Mouse (Mus musculus) cerebellum, adult 2 months (tissue): Measurements from ENCODE around the gene Krt26. TPM values are rescaled to one million over a fixed set of nuclear protein-coding genes. Genes with fewer than 3 reads are reported as not detected.
A peak's percentile ranks its signal among the peaks of the same experiment; 100 is the strongest.

Experiments used
- DNase-seq, 2 experiments: peaks; one replicate each; pipeline ENCODE4 v3.0.0; 2021
- H3K27ac ChIP-seq: fragments of 200-500 bp; 2 replicates; pipeline ENCODE4 v1.5.1; 2012; ENCODE audit warnings: low read length, control low read depth, inconsistent platforms; ENCODE audit not compliant: insufficient read depth
- H3K27me3 ChIP-seq: fragments of 200-500 bp; 2 replicates; pipeline ENCODE4 v1.6.1; 2012; ENCODE audit warnings: inconsistent platforms, mild to moderate bottlenecking, low read length, moderate library complexity; ENCODE audit not compliant: control insufficient read depth, insufficient read depth
- H3K4me1 ChIP-seq: fragments of 200-500 bp; 2 replicates; pipeline ENCODE4 v1.6.1; 2011; ENCODE audit warnings: low read length; ENCODE audit not compliant: control insufficient read depth, insufficient read depth
- H3K4me3 ChIP-seq: fragments of 200-500 bp; replicated peaks from 2 replicates; pipeline ENCODE3; 2011; ENCODE audit warnings: mild to moderate bottlenecking, low read depth, low read length, control low read depth; ENCODE audit not compliant: insufficient read depth
- CTCF ChIP-seq: fragments of 200-500 bp; IDR thresholded peaks from 2 replicates; pipeline ENCODE4 v1.5.1; 2011; ENCODE audit warnings: low read depth, mild to moderate bottlenecking, control low read depth, low read length, moderate library complexity, borderline replicate concordance; ENCODE audit not compliant: insufficient read depth
- POLR2A ChIP-seq: fragments of 200-500 bp; IDR thresholded peaks from 2 replicates; pipeline ENCODE4 v1.6.1; 2011; ENCODE audit warnings: low read length, control low read depth, borderline replicate concordance; ENCODE audit not compliant: insufficient read depth
- WGBS: fragments of 180-500 bp; shearing (Covaris S2); methylation state at CpG from one replicate; pipeline ENCODE4 v1.1.7; 2018; 5-methylcytosine and 5-hydroxymethylcytosine counted together
- polyA plus RNA-seq: library from polyadenylated mRNA; depleted of rRNA; stranded (reverse); fragments of >200 nt; gene quantifications from 2 replicates; pipeline ENCODE4 v1.2.3, GENCODE M21; 2012

Krt26 gene
- polyA plus RNA-seq, 1 experiment, result 0.15 TPM

GRCm38 (mm10) chr11:99314594-99314993 lies 23.2 kb downstream of the Krt26 start:
- Histone ChIP-seq H3K4me3 (no peak overlapping the region), H3K4me1 (no peaks in the 10 kb centered on the region), H3K27me3 (no peaks in the 10 kb centered on the region), H3K27ac (no peak overlapping the region)
- 87% methylated on average over 2 of the region's 2 CpGs for WGBS
- DNase-seq, result no peak
- no peak for TF ChIP-seq POLR2A
- TF ChIP-seq CTCF, result no peak

- Histone ChIP-seq H3K27ac (no peak overlapping the region), H3K4me3 (no peak overlapping the region), H3K27me3 (no peaks in the 10 kb centered on the region), H3K4me1 (no peaks in the 10 kb centered on the region)
- no peak for DNase-seq
- TF ChIP-seq POLR2A, result no peak
- no peak for TF ChIP-seq CTCF
- 92% methylated on average over 1 of the region's 1 CpGs for WGBS
Observed at GRCm38 (mm10) chr11:99310882-99311281, 26.9 kb downstream of the Krt26 start.

- Histone ChIP-seq H3K27ac (no peak overlapping the region), H3K4me3 (no peak overlapping the region), H3K27me3 (no peaks in the 10 kb centered on the region), H3K4me1 (no peaks in the 10 kb centered on the region)
- DNase-seq, result peak; percentile 62 to 75
- 32% methylated on average over 2 of the region's 2 CpGs for WGBS
- TF ChIP-seq CTCF (peak; percentile 85), POLR2A (no peak)
Observed at GRCm38 (mm10) chr11:99307579-99307978, 30.2 kb downstream of the Krt26 start.

- Histone ChIP-seq H3K27me3 (no peaks in the 10 kb centered on the region), H3K4me1 (no peaks in the 10 kb centered on the region), H3K4me3 (no peak overlapping the region), H3K27ac (no peak overlapping the region)
- DNase-seq, result peak in 1 of 2 experiments; percentile 28
- TF ChIP-seq CTCF, result peak; percentile 54; the same call in 1 of the 2 replicates
- TF ChIP-seq POLR2A, result no peak
- WGBS, result 43% methylated on average over 5 of the region's 5 CpGs
Observed at GRCm38 (mm10) chr11:99295039-99295438, 42.7 kb downstream of the Krt26 start.

- peak; percentile 78 to 80 for DNase-seq
- TF ChIP-seq CTCF (peak; percentile 90), POLR2A (no peak)
- WGBS, result 61% methylated on average over 5 of the region's 5 CpGs
Observed at GRCm38 (mm10) chr11:99292846-99293245, 44.9 kb downstream of the Krt26 start.

DNA sequence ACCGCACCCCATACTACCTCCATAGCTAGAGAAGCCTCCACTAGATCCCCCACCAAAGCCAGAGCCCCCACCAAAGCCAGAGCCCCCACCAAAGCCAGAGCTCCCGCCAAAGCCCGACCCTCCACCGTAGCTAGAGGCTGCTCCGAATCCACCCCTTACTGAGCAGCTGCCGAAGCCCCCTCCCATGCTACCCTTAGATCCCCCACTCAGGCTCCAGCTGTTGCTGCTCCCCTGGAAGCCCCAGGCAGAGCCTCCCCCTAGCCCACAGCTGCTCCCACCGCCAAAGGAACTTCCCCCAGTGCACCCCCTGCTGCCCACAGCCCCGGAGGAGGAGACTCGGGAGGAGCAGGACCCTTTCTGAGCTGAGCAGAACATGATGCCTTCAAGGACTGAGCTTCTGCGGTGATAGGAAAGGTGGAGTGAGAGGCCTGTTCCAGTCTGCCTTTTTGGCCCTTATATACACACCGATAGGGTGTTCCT lies 52.9 kb downstream of the Krt26 start, which contains the start of gene Krt24:
Gene Krt24 (minus strand): TSS at position 430 of the 480 bp plus-strand sequence.
- DNase-seq, result no peak
- TF ChIP-seq CTCF, result no peak
- WGBS, result 57% methylated on average over 11 of the region's 11 CpGs
- peaks cover 38% of the 10 kb centered on the region for H3K4me1 ChIP-seq
- H3K27ac ChIP-seq, result peak within 1 kb of the TSS; percentile 93
- no peak within 1 kb of the TSS for H3K4me3 ChIP-seq
- H3K27me3 ChIP-seq, result no peaks in the 10 kb centered on the region

More at GRCm38 (mm10) chr11:99292846-99293245, 44.9 kb downstream of the Krt26 start:
- Histone ChIP-seq H3K4me1 (no peaks in the 10 kb centered on the region), H3K27me3 (no peaks in the 10 kb centered on the region), H3K27ac (no peak overlapping the region), H3K4me3 (no peak overlapping the region)

GRCm38 (mm10) chr11:99284011-99284410 lies 53.8 kb downstream of the Krt26 start:
- Histone ChIP-seq H3K27me3 (no peaks in the 10 kb centered on the region), H3K4me3 (no peak overlapping the region), H3K27ac (peak overlapping the region; percentile 93), H3K4me1 (peaks cover 38% of the 10 kb centered on the region)
- 7% methylated on average over 5 of the region's 5 CpGs for WGBS
- DNase-seq, result peak; percentile 73 to 92
- TF ChIP-seq CTCF (no peak), POLR2A (no peak)

DNA sequence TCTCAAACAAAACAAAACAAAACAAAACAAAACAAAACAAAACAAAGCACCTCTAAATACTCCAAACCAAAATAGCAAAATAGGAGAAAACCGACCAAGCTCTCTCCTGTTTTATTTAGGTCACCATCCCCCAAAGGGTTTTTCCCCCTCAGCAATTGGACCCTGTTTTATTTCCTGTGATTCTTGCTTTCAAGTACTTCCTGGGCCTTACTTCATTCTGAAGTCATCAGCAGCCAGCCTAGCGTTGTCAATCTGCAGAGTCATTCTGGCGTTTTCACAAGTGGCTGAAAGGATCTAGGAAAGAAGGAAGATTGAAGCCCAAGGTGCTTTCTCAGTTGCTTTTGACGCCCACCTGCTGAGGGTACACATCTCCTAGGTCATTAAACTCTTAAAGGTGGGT lies 54.4 kb downstream of the Krt26 start:
- peak in 1 of 2 experiments; percentile 24 for DNase-seq
- H3K4me3 ChIP-seq, result no peak overlapping the region
- WGBS, result 43% methylated on average over 4 of the region's 4 CpGs
- no peaks in the 10 kb centered on the region for H3K27me3 ChIP-seq
- peak overlapping the region; percentile 89 for H3K27ac ChIP-seq
- peaks cover 38% of the 10 kb centered on the region for H3K4me1 ChIP-seq
- TF ChIP-seq CTCF (no peak), POLR2A (no peak)

DNA sequence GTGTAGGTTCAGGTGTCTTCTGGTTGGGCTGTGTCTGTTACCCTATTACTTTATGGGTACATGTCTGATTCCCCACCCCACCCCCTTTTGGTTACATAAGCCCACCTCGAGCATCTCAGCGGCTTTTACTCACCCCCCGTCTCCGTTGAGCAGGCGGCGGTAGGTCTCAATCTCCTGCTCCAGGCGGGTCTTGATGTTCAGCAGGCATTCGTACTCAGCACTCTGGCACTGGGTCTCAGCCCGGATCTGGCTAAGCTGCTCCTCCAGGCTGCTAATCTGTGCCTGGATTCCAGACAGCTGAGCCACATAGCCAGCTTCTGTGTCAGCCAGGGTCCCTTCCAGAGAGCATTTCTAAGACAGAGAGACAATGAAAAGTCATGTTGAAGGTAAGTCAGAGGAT lies 56.6 kb downstream of the Krt26 start:
- Histone ChIP-seq H3K27me3 (no peaks in the 10 kb centered on the region), H3K4me1 (peaks cover 38% of the 10 kb centered on the region), H3K27ac (peak overlapping the region; percentile 72), H3K4me3 (peak overlapping the region; percentile 22)
- TF ChIP-seq POLR2A (no peak), CTCF (no peak)
- DNase-seq, result peak; percentile 55 to 73
- WGBS, result 11% methylated on average over 9 of the region's 9 CpGs
